Mouse (Mus musculus) spleen, adult 12 weeks (tissue): ENCODE measurements around the gene Gm21312.
"Not testable (repeated sequence)": the region's sequence is repeated elsewhere in the genome, so short reads cannot be mapped to it uniquely, and the experiment has no call there.

Experiments
- DNase-seq: peaks from one replicate; pipeline ENCODE4 v3.0.0; 2022; ENCODE audit warnings: low spot score

The Gm21312 gene

GRCm38 (mm10) chr10:104176724-104177123 lies at the start of gene Gm21312:
Gene Gm21312, plus strand, starts transcription at chr10:104177024.
- not testable (repeated sequence) for DNase-seq

GRCm38 (mm10) chr10:104142687-104143086 lies 34.1 kb upstream of the Gm21312 start, which contains the start of gene Gm21293:
Gene Gm21293, plus strand, starts transcription at chr10:104142987.
- DNase-seq, result not testable (repeated sequence)

- DNase-seq, result not testable (repeated sequence)
Observed at GRCm38 (mm10) chr10:104151197-104151596, 25.6 kb upstream of the Gm21312 start, which contains the start of gene Gm6763. Gene Gm6763, plus strand, starts transcription at chr10:104151497.

DNA sequence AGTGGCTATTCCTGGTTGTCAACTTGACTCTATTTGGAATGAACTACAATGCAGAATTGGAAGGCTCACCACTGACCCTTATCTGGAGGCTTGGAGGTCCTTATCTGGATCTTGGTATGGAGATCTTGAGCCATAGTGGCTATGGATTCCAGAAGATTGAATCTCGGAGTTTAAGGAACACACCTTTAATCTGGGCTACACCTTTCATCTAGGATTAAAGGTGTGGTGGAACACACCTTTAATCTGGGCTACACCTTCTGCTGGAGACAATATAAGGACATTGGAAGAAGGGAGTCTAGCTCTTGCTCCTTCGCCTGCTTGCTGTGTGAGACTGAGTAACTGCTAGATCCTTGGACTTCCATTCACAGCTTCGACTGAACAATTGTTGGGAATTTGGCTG lies 17.1 kb upstream of the Gm21312 start, which contains the start of gene Gm8764:
Gm8764 (plus strand) TSS at position 301 of the 400 bp plus-strand sequence.
- DNase-seq, result not testable (repeated sequence)

GRCm38 (mm10) chr10:104168215-104168614 lies 8.6 kb upstream of the Gm21312 start, which contains the start of gene Gm21304:
Gene Gm21304, plus strand, starts transcription at chr10:104168515.
- not testable (repeated sequence) for DNase-seq

DNA sequence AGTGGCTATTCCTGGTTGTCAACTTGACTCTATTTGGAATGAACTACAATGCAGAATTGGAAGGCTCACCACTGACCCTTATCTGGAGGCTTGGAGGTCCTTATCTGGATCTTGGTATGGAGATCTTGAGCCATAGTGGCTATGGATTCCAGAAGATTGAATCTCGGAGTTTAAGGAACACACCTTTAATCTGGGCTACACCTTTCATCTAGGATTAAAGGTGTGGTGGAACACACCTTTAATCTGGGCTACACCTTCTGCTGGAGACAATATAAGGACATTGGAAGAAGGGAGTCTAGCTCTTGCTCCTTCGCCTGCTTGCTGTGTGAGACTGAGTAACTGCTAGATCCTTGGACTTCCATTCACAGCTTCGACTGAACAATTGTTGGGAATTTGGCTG lies 8.4 kb downstream of the Gm21312 start, which contains the start of gene Gm20765:
Gm20765 (plus strand) TSS at position 301 of the 400 bp plus-strand sequence.
- not testable (repeated sequence) for DNase-seq

- DNase-seq, result not testable (repeated sequence)
Observed at GRCm38 (mm10) chr10:104193742-104194141, 16.9 kb downstream of the Gm21312 start, which contains the start of gene Gm4340. Gene Gm4340, plus strand, starts transcription at chr10:104194042.

DNA sequence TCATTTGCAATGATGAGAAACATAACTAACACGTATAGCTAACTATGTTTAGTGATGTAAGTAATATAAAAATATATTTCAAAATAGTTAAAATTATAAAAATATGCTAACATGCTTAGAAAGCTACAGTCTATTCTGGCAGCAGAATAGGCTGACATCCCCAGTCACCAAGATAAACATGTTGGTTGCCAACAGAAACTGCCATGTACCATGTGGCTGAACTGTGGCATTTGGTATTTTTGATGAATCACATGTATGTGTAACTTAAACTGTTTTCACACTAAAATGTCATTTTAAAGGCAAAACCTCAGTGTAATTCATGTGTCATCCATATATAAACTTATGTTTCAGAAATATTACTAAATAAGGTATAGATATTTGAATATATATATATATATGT lies 32.8 kb downstream of the Gm21312 start:
- no peak for DNase-seq

- DNase-seq, result no peak
Observed at GRCm38 (mm10) chr10:104210268-104210990, 33.6 kb downstream of the Gm21312 start.

GRCm38 (mm10) chr10:104214527-104214926 lies 37.7 kb downstream of the Gm21312 start:
- DNase-seq, result no peak

GRCm38 (mm10) chr10:104220303-104221021 lies 43.6 kb downstream of the Gm21312 start:
- no peak for DNase-seq
